8 mouse cellular contexts compared by ENCODE assay signal in genomic region chr11:46311181-46311702, GRCm38 (mm10). TPM values are rescaled to one million over a fixed set of nuclear protein-coding genes. Genes with fewer than 3 reads are reported as not detected.
A peak's percentile ranks its signal among the peaks of the same experiment; 100 is the strongest.
DNase-seq lines count a peak whose midpoint lies in the region; ATAC-seq and TF ChIP-seq lines count a peak whose summit lies in the region.

No protein-coding gene starts in this region.

- peaks cover 18% of the 10 kb centered on the region for H3K4me1 ChIP-seq in G1E (ENCODE audit: insufficient read depth, low read depth, low read length)
- peaks cover 41% of the 10 kb centered on the region for H3K4me1 ChIP-seq in embryonic facial prominence, embryonic 10.5 days

- ATAC-seq in G1E (ENCODE audit: extremely low read depth, insufficient number of reproducible peaks, low FRiP score, poor library complexity, severe bottlenecking): no peak
- ATAC-seq in megakaryocyte progenitor cell, adult 5-6 weeks (replicated peaks; ENCODE audit: poor library complexity): 0 out of 2 replicates have a peak, but pooled peaks have one; percentile 6

- no peaks in the 10 kb centered on the region for H3K9me3 ChIP-seq in G1E (replicated peaks)
- H3K9me3 ChIP-seq in embryonic facial prominence, embryonic 10.5 days: no peaks in the 10 kb centered on the region

- peak; percentile 43 for DNase-seq in kidney, adult 9 months
- DNase-seq in kidney, adult 8-10 months: no peak
- DNase-seq in G1E (ENCODE audit: low spot score): no peak
- DNase-seq in embryonic facial prominence, embryonic 10.5 days (ENCODE audit: low spot score): no peak
- peak; percentile 90 for DNase-seq in induced T-regulatory cell, adult 2 months (ENCODE audit: low read depth)
- DNase-seq in thymus, postnatal 10 days (ENCODE audit: low spot score in 2 of 2): peak; percentile 54 to 63
- DNase-seq in urinary bladder, postnatal 4 days (ENCODE audit: low spot score in 2 of 2): no peak

- H3K27me3 ChIP-seq in G1E (ENCODE audit: insufficient read depth, low read length): peaks cover 34% of the 10 kb centered on the region
- H3K27me3 ChIP-seq in embryonic facial prominence, embryonic 10.5 days (replicated peaks; ENCODE audit: low read depth, poor library complexity, severe bottlenecking): peaks cover 24% of the 10 kb centered on the region

- TF ChIP-seq CTCF in G1E (IDR thresholded peaks at IDR 0.05; ENCODE audit: low read depth, low read length): no peak

- H3K27ac ChIP-seq in embryonic facial prominence, embryonic 10.5 days (replicated peaks): peak overlapping the region; percentile 85

- H3K4me3 ChIP-seq in G1E (ENCODE audit: low read depth, low read length): peak overlapping the region; percentile 74; the same call in 1 of the 2 replicates
- H3K4me3 ChIP-seq in embryonic facial prominence, embryonic 10.5 days: peak overlapping the region; percentile 84

- WGBS in embryonic facial prominence, embryonic 10.5 days: 11% methylated on average over 14 of the region's 14 CpGs

- H3K36me3 ChIP-seq in G1E (replicated peaks): no peaks in the 10 kb centered on the region
- no peaks in the 10 kb centered on the region for H3K36me3 ChIP-seq in embryonic facial prominence, embryonic 10.5 days (replicated peaks)

RNA-seq across cellular contexts. Expression of gene Cyfip2, which starts 1.4 kb away (rescaled TPM):
- total RNA-seq in G1E (2014; fragmentation: Nextera tagmentation) (2.9 and 3.3 TPM in 2 replicates), G1E (2017) (2.4 and 2.6 TPM in 2 replicates)
- polyA plus RNA-seq in G1E (2012): 1.2 and 1.3 TPM in 2 replicates
- polyA plus RNA-seq in embryonic facial prominence, embryonic 10.5 days (2016; fragmentation: Nextera tagmentation; extraction: Ambion mirVana): 17.4 and 18.3 TPM in 2 replicates
- total RNA-seq in megakaryocyte progenitor cell, adult 5-6 weeks (2015): 121 and 122 TPM in 2 replicates
- 48.6 and 53.3 TPM in 2 replicates for total RNA-seq in megakaryocyte progenitor cell, adult 5-6 weeks (2017)

Comparison
In these comparisons a context has a peak if more than half of its experiments do, and no peak if none do; other contexts are left out.
1. DNase-seq: peak in kidney, adult 9 months (single experiment), induced T-regulatory cell, adult 2 months (single experiment) and thymus, postnatal 10 days (2 of 2); none in kidney, adult 8-10 months (0 of 2), G1E (single experiment), embryonic facial prominence, embryonic 10.5 days (single experiment) and urinary bladder, postnatal 4 days (0 of 2).
2. RNA of gene Cyfip2, which starts 1.4 kb away (total RNA-seq): 48.6 to 122 TPM in megakaryocyte progenitor cell, adult 5-6 weeks; 2.4 to 3.3 TPM in G1E; every median in the first group is over 10 times any median in the second.